Mouse (Mus musculus): Measurements from ENCODE around the gene Gm11492. TPM values are rescaled to one million over a fixed set of nuclear protein-coding genes. Genes with fewer than 3 reads are reported as not detected.

The Gm11492 gene
- polyA plus RNA-seq, 1 experiment from 2014 or later: not detected

DNA sequence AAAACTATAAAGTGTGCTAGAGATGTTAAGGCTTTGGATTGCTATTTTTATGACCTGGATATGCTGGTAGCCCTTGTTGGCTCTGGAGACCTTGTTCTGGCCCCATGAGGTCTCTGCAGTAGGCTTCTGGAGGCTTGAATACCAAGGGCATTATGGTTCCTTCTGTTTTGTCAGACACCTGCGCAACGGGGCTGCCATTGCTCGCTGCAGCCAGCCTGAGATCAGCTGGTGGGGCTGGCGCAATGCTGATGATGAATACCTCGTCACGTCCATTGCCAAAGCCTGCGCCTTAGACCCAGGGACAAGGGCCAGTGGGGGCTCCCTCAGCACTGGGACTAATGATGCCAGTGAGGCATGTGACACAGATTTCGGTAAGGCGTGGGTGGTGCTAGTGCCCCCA lies 35.8 kb downstream of the Gm11492 start:
- H3K27ac ChIP-seq (ENCODE audit: low read depth, low read length): no peak overlapping the region
- DNase-seq (ENCODE audit: low spot score) (no peak), ATAC-seq (replicated peaks; ENCODE audit: low FRiP score) (no peak)
- WGBS: 92% methylated on average over 9 of the region's 9 CpGs
- no peaks in the 10 kb centered on the region for H3K4me1 ChIP-seq (replicated peaks; ENCODE audit: control insufficient read depth, insufficient read depth, low read length)
- no peaks in the 10 kb centered on the region for H3K27me3 ChIP-seq (replicated peaks; ENCODE audit: control insufficient read depth, insufficient read depth, low read length)
- peaks cover 80% of the 10 kb centered on the region for H3K36me3 ChIP-seq (ENCODE audit: control insufficient read depth, insufficient read depth, low read length)
- H3K4me2 ChIP-seq: no peak overlapping the region
- H3K4me3 ChIP-seq (ENCODE audit: low read depth, low read length): no peak overlapping the region
- H3K9ac ChIP-seq (ENCODE audit: low read depth, low read length): no peak overlapping the region
- no peaks in the 10 kb centered on the region for H3K9me3 ChIP-seq (ENCODE audit: control insufficient read depth, low read length)

- no peaks in the 10 kb centered on the region for H3K27me3 ChIP-seq (replicated peaks; ENCODE audit: control insufficient read depth, insufficient read depth, low read length)
- DNase-seq (ENCODE audit: low spot score): no peak
- no peaks in the 10 kb centered on the region for H3K4me1 ChIP-seq (replicated peaks; ENCODE audit: control insufficient read depth, insufficient read depth, low read length)
- H3K36me3 ChIP-seq (ENCODE audit: control insufficient read depth, insufficient read depth, low read length): peaks cover 79% of the 10 kb centered on the region
- H3K27ac ChIP-seq (ENCODE audit: low read depth, low read length): no peak overlapping the region
- WGBS: 93% methylated on average over 2 of the region's 2 CpGs
- H3K9me3 ChIP-seq (ENCODE audit: control insufficient read depth, low read length): no peaks in the 10 kb centered on the region
- no peak overlapping the region for H3K4me3 ChIP-seq (ENCODE audit: low read depth, low read length)
- no peak overlapping the region for H3K9ac ChIP-seq (ENCODE audit: low read depth, low read length)
- no peak overlapping the region for H3K4me2 ChIP-seq
- ATAC-seq (replicated peaks; ENCODE audit: low FRiP score): no peak
Observed at GRCm38 (mm10) chr11:87603571-87603970, 37.1 kb downstream of the Gm11492 start.

DNA sequence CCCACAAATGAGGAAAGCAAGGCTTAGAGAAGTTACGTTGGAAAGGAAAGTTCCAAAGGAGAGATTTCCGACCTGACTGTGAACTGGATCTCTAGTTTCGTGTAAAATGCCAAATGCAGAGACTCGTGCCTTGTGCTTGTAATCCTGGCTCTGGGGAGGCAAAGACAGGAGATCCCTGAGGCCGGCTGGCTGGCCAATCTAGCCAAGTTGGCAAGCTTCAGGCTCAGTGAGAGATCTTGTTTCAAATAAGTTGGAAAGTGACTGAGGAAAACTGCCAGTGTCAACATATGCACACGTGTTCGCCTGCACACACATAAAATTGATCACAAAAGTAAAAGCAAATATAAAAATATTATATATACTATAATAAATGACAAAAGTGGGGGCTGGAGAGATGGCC lies 42.8 kb downstream of the Gm11492 start:
- Histone ChIP-seq H3K27ac (ENCODE audit: low read depth, low read length) (no peak overlapping the region), H3K4me2 (no peak overlapping the region), H3K27me3 (replicated peaks; ENCODE audit: control insufficient read depth, insufficient read depth, low read length) (no peaks in the 10 kb centered on the region), H3K9ac (ENCODE audit: low read depth, low read length) (no peak overlapping the region), H3K4me1 (replicated peaks; ENCODE audit: control insufficient read depth, insufficient read depth, low read length) (no peaks in the 10 kb centered on the region), H3K4me3 (ENCODE audit: low read depth, low read length) (no peak overlapping the region), H3K9me3 (ENCODE audit: control insufficient read depth, low read length) (no peaks in the 10 kb centered on the region), H3K36me3 (ENCODE audit: control insufficient read depth, insufficient read depth, low read length) (peaks cover 62% of the 10 kb centered on the region)
- DNase-seq (ENCODE audit: low spot score): no peak
- 86% methylated on average over 7 of the region's 7 CpGs for WGBS
- ATAC-seq (replicated peaks; ENCODE audit: low FRiP score): no peak

GRCm38 (mm10) chr11:87611547-87611946 lies 45.1 kb downstream of the Gm11492 start:
- H3K9me3 ChIP-seq (ENCODE audit: control insufficient read depth, low read length): no peaks in the 10 kb centered on the region
- H3K4me2 ChIP-seq: no peak overlapping the region
- H3K36me3 ChIP-seq (ENCODE audit: control insufficient read depth, insufficient read depth, low read length): peaks cover 64% of the 10 kb centered on the region
- no peaks in the 10 kb centered on the region for H3K4me1 ChIP-seq (replicated peaks; ENCODE audit: control insufficient read depth, insufficient read depth, low read length)
- WGBS: 91% methylated on average over 9 of the region's 9 CpGs
- DNase-seq (ENCODE audit: low spot score): no peak
- H3K27ac ChIP-seq (ENCODE audit: low read depth, low read length): no peak overlapping the region
- H3K9ac ChIP-seq (ENCODE audit: low read depth, low read length): no peak overlapping the region
- ATAC-seq (replicated peaks; ENCODE audit: low FRiP score): no peak
- no peaks in the 10 kb centered on the region for H3K27me3 ChIP-seq (replicated peaks; ENCODE audit: control insufficient read depth, insufficient read depth, low read length)
- no peak overlapping the region for H3K4me3 ChIP-seq (ENCODE audit: low read depth, low read length)

GRCm38 (mm10) chr11:87613972-87614371 lies 47.5 kb downstream of the Gm11492 start:
- 88% methylated on average over 7 of the region's 7 CpGs for WGBS
- Histone ChIP-seq H3K27me3 (replicated peaks; ENCODE audit: control insufficient read depth, insufficient read depth, low read length) (no peaks in the 10 kb centered on the region), H3K27ac (ENCODE audit: low read depth, low read length) (no peak overlapping the region), H3K9me3 (ENCODE audit: control insufficient read depth, low read length) (0 out of 2 replicates have a peak, but pooled peaks cover 2% of the 10 kb centered on the region), H3K4me2 (no peak overlapping the region), H3K4me1 (replicated peaks; ENCODE audit: control insufficient read depth, insufficient read depth, low read length) (no peaks in the 10 kb centered on the region), H3K9ac (ENCODE audit: low read depth, low read length) (no peak overlapping the region), H3K36me3 (ENCODE audit: control insufficient read depth, insufficient read depth, low read length) (peaks cover 65% of the 10 kb centered on the region), H3K4me3 (ENCODE audit: low read depth, low read length) (no peak overlapping the region)
- no peak for DNase-seq (ENCODE audit: low spot score)
- ATAC-seq (replicated peaks; ENCODE audit: low FRiP score): no peak

- ATAC-seq (replicated peaks; ENCODE audit: low FRiP score): no peak
- WGBS: 89% methylated on average over 5 of the region's 5 CpGs
- Histone ChIP-seq H3K4me1 (replicated peaks; ENCODE audit: control insufficient read depth, insufficient read depth, low read length) (no peaks in the 10 kb centered on the region), H3K36me3 (ENCODE audit: control insufficient read depth, insufficient read depth, low read length) (peaks cover 61% of the 10 kb centered on the region), H3K4me2 (no peak overlapping the region), H3K27ac (ENCODE audit: low read depth, low read length) (no peak overlapping the region), H3K4me3 (ENCODE audit: low read depth, low read length) (no peak overlapping the region), H3K9ac (ENCODE audit: low read depth, low read length) (no peak overlapping the region), H3K27me3 (replicated peaks; ENCODE audit: control insufficient read depth, insufficient read depth, low read length) (no peaks in the 10 kb centered on the region), H3K9me3 (ENCODE audit: control insufficient read depth, low read length) (0 out of 2 replicates have a peak, but pooled peaks cover 2% of the 10 kb centered on the region)
- no peak for DNase-seq (ENCODE audit: low spot score)
Observed at GRCm38 (mm10) chr11:87615551-87615950, 49.1 kb downstream of the Gm11492 start.

DNA sequence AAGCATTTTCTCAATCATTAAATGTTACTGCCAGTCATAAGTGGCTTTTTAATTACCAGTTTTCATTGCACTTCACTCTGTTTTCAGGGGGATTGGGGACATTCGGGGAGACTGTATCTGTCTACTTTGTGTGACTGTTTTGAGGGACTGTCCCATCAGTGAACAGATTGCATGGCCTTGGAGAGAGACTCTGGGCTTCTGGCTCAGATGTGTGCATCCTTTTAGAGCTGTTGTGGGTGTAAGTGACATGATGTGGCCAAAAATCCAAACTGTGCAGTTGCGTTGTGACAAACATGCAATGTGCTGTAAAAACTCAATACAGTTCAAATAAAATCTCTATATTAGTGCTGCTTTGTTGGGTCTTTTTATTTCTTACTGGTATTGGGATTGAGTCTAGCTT lies 49.5 kb downstream of the Gm11492 start:
- H3K4me2 ChIP-seq: no peak overlapping the region
- no peak overlapping the region for H3K9ac ChIP-seq (ENCODE audit: low read depth, low read length)
- peaks cover 59% of the 10 kb centered on the region for H3K36me3 ChIP-seq (ENCODE audit: control insufficient read depth, insufficient read depth, low read length)
- H3K9me3 ChIP-seq (ENCODE audit: control insufficient read depth, low read length): 0 out of 2 replicates have a peak, but pooled peaks cover 2% of the 10 kb centered on the region
- ATAC-seq (replicated peaks; ENCODE audit: low FRiP score): no peak
- H3K4me3 ChIP-seq (ENCODE audit: low read depth, low read length): no peak overlapping the region
- no peaks in the 10 kb centered on the region for H3K27me3 ChIP-seq (replicated peaks; ENCODE audit: control insufficient read depth, insufficient read depth, low read length)
- DNase-seq (ENCODE audit: low spot score): no peak
- H3K27ac ChIP-seq (ENCODE audit: low read depth, low read length): no peak overlapping the region
- no peaks in the 10 kb centered on the region for H3K4me1 ChIP-seq (replicated peaks; ENCODE audit: control insufficient read depth, insufficient read depth, low read length)
- 88% methylated on average over 2 of the region's 2 CpGs for WGBS

DNA sequence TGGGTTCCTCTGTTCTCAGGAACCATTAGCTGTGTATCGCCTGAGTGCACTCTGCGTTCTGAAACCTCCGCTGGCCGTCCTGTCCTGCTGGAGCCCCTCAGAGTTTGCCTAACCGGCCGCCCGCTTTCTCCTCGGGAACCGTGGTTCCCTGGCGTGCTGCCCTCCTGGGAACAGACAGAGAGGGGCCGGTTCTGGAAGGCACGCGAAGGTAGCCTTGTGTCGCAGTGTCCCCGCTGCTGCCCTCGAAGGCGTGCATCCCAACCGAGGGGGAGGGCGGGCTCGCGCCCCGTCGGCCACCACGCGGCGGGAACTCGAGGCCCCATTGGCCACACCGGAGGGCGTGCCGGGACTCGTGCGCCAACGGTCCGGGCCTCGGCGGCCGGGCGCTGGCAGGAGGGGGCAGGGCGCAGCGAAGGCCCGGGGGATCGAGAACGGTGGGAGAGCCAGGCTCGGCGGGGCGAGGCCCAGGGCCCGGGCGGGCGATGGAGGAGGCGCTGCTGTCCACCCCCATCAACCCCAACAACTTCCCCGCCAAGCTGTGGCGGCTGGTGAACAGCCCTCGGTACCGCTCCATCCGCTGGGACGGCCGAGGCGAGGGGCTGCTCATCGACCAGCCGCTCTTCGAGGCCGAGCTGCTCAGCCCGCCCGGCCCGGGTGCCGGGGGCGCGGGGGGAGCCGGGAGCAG lies 50.5 kb downstream of the Gm11492 start, which contains the start of gene Hsf5:
Gene Hsf5, plus strand, starts transcription at position 375 of the 685 bp plus-strand sequence.
- WGBS: 89% methylated on average over 67 of the region's 69 CpGs
- H3K27me3 ChIP-seq (replicated peaks; ENCODE audit: control insufficient read depth, insufficient read depth, low read length): no peaks in the 10 kb centered on the region

GRCm38 (mm10) chr11:87617606-87618005 lies 51.2 kb downstream of the Gm11492 start:
- 0 out of 2 replicates have a peak, but pooled peaks cover 2% of the 10 kb centered on the region for H3K9me3 ChIP-seq (ENCODE audit: control insufficient read depth, low read length)
- no peak overlapping the region for H3K4me3 ChIP-seq (ENCODE audit: low read depth, low read length)
- H3K9ac ChIP-seq (ENCODE audit: low read depth, low read length): no peak overlapping the region
- H3K36me3 ChIP-seq (ENCODE audit: control insufficient read depth, insufficient read depth, low read length): peaks cover 44% of the 10 kb centered on the region
- H3K27ac ChIP-seq (ENCODE audit: low read depth, low read length): no peak overlapping the region
- ATAC-seq (replicated peaks; ENCODE audit: low FRiP score): no peak
- H3K27me3 ChIP-seq (replicated peaks; ENCODE audit: control insufficient read depth, insufficient read depth, low read length): no peaks in the 10 kb centered on the region
- WGBS: 93% methylated on average over 31 of the region's 32 CpGs
- no peak overlapping the region for H3K4me2 ChIP-seq
- H3K4me1 ChIP-seq (replicated peaks; ENCODE audit: control insufficient read depth, insufficient read depth, low read length): no peaks in the 10 kb centered on the region
- peak; percentile 31 for DNase-seq (ENCODE audit: low spot score)

More for the DNA sequence above, 50.5 kb downstream of the Gm11492 start, which contains the start of gene Hsf5:
- Histone ChIP-seq H3K9me3 (ENCODE audit: control insufficient read depth, low read length) (0 out of 2 replicates have a peak, but pooled peaks cover 2% of the 10 kb centered on the region), H3K27ac (ENCODE audit: low read depth, low read length) (no peak within 1 kb of the TSS), H3K4me2 (no peak within 1 kb of the TSS), H3K36me3 (ENCODE audit: control insufficient read depth, insufficient read depth, low read length) (peaks cover 49% of the 10 kb centered on the region), H3K9ac (ENCODE audit: low read depth, low read length) (no peak within 1 kb of the TSS), H3K4me3 (ENCODE audit: low read depth, low read length) (no peak within 1 kb of the TSS), H3K4me1 (replicated peaks; ENCODE audit: control insufficient read depth, insufficient read depth, low read length) (no peaks in the 10 kb centered on the region)
- ATAC-seq (replicated peaks; ENCODE audit: low FRiP score) (no peak), DNase-seq (ENCODE audit: low spot score) (peak; percentile 23)

Measured in liver, embryonic 11.5 days (tissue).